Mouse (Mus musculus) liver, embryonic 15.5 days (tissue): Measurements from ENCODE around the gene Exoc3l2. TPM values are rescaled to one million over a fixed set of nuclear protein-coding genes. Genes with fewer than 3 reads are reported as not detected.

Source experiments
- ATAC-seq: fragments of 200-750 bp; cut with Nextera tagmentation; 2 replicates; pipeline ENCODE4 v1.8.0; 2017; ENCODE audit warnings: moderate number of reproducible peaks, mild to moderate bottlenecking, moderate library complexity; ENCODE audit not compliant: insufficient read depth
- H3K27ac ChIP-seq: fragments of 300-500 bp; sonication (generic); replicated peaks from 2 replicates; pipeline ENCODE4 v1.5.1; 2015; ENCODE audit warnings: mild to moderate bottlenecking, inconsistent platforms
- H3K27me3 ChIP-seq: fragments of 300-500 bp; sonication (generic); 2 replicates; pipeline ENCODE4 v1.6.1; 2015; ENCODE audit warnings: mild to moderate bottlenecking, inconsistent platforms
- H3K36me3 ChIP-seq: fragments of 300-500 bp; sonication (generic); replicated peaks from 2 replicates; pipeline ENCODE4 v1.6.1; 2015; ENCODE audit warnings: moderate library complexity, mild to moderate bottlenecking, inconsistent platforms
- H3K4me1 ChIP-seq: fragments of 300-500 bp; sonication (generic); replicated peaks from 2 replicates; pipeline ENCODE4 v1.6.1; 2015; ENCODE audit warnings: inconsistent platforms
- H3K4me2 ChIP-seq: fragments of 300-500 bp; sonication (generic); 2 replicates; pipeline ENCODE4 v1.6.1; 2015; ENCODE audit warnings: moderate library complexity, mild to moderate bottlenecking, inconsistent platforms
- H3K4me3 ChIP-seq: fragments of 300-500 bp; sonication (generic); replicated peaks from 2 replicates; pipeline ENCODE4 v1.5.1; 2015; ENCODE audit warnings: mild to moderate bottlenecking, inconsistent platforms
- H3K9ac ChIP-seq: fragments of 300-500 bp; sonication (generic); 2 replicates; pipeline ENCODE4 v1.6.1; 2015; ENCODE audit warnings: moderate library complexity, mild to moderate bottlenecking, inconsistent platforms
- H3K9me3 ChIP-seq: fragments of 300-500 bp; sonication (generic); replicated peaks from 2 replicates; pipeline ENCODE4 v1.6.1; 2016; ENCODE audit warnings: inconsistent platforms
- WGBS: fragments of 180-500 bp; shearing (Covaris S2); methylation state at CpG from one replicate; pipeline ENCODE4 v1.1.7; 2015; ENCODE audit warnings: mixed read lengths; ENCODE audit not compliant: insufficient replicate concordance; 5-methylcytosine and 5-hydroxymethylcytosine counted together
- polyA plus RNA-seq: library from polyadenylated mRNA; unstranded; fragments of >200 nt; fragmentation: Nextera tagmentation; extraction: Ambion mirVana; gene quantifications from 2 replicates; pipeline ENCODE4 v1.2.1, GENCODE M21; 2015

Exoc3l2 gene
- polyA plus RNA-seq, 1 experiment from 2014 or later = 0.85 TPM

- no peak overlapping the region for H3K4me2 ChIP-seq
- H3K36me3 ChIP-seq = no peaks in the 10 kb centered on the region
- peaks cover 66% of the 10 kb centered on the region for H3K27me3 ChIP-seq
- H3K4me1 ChIP-seq = peaks cover 15% of the 10 kb centered on the region
- 23% methylated on average over 6 of the region's 6 CpGs for WGBS
- H3K9me3 ChIP-seq = no peaks in the 10 kb centered on the region
- no peak for ATAC-seq
- H3K27ac ChIP-seq = no peak overlapping the region
- no peak overlapping the region for H3K4me3 ChIP-seq
- no peak overlapping the region for H3K9ac ChIP-seq
Measured at GRCm38 (mm10) chr7:19467638-19468037, 4.5 kb downstream of the Exoc3l2 start.

GRCm38 (mm10) chr7:19468279-19468678 is 5.1 kb downstream of the Exoc3l2 start:
- H3K9me3 ChIP-seq = no peaks in the 10 kb centered on the region
- no peak overlapping the region for H3K27ac ChIP-seq
- WGBS = 47% methylated on average over 12 of the region's 12 CpGs
- H3K4me2 ChIP-seq = no peak overlapping the region
- no peaks in the 10 kb centered on the region for H3K36me3 ChIP-seq
- no peak for ATAC-seq
- no peak overlapping the region for H3K4me3 ChIP-seq
- H3K4me1 ChIP-seq = peaks cover 11% of the 10 kb centered on the region
- H3K9ac ChIP-seq = no peak overlapping the region
- H3K27me3 ChIP-seq = peaks cover 67% of the 10 kb centered on the region

GRCm38 (mm10) chr7:19469404-19469803 is 6.3 kb downstream of the Exoc3l2 start:
- H3K27me3 ChIP-seq = peaks cover 67% of the 10 kb centered on the region
- H3K4me3 ChIP-seq = no peak overlapping the region
- H3K36me3 ChIP-seq = no peaks in the 10 kb centered on the region
- WGBS = 67% methylated on average over 23 of the region's 23 CpGs
- no peak for ATAC-seq
- no peak overlapping the region for H3K4me2 ChIP-seq
- H3K4me1 ChIP-seq = peaks cover 13% of the 10 kb centered on the region
- no peak overlapping the region for H3K9ac ChIP-seq
- H3K9me3 ChIP-seq = no peaks in the 10 kb centered on the region
- no peak overlapping the region for H3K27ac ChIP-seq

GRCm38 (mm10) chr7:19470308-19470707 is 7.2 kb downstream of the Exoc3l2 start:
- Histone ChIP-seq H3K36me3 (no peaks in the 10 kb centered on the region), H3K9me3 (no peaks in the 10 kb centered on the region), H3K27ac (no peak overlapping the region), H3K9ac (no peak overlapping the region), H3K4me2 (no peak overlapping the region), H3K27me3 (peaks cover 67% of the 10 kb centered on the region), H3K4me1 (peaks cover 11% of the 10 kb centered on the region), H3K4me3 (no peak overlapping the region)
- no peak for ATAC-seq
- 51% methylated on average over 14 of the region's 14 CpGs for WGBS

GRCm38 (mm10) chr7:19472403-19472802 is 9.3 kb downstream of the Exoc3l2 start:
- Histone ChIP-seq H3K4me2 (peak overlapping the region; percentile 65), H3K9me3 (no peaks in the 10 kb centered on the region), H3K4me1 (peaks cover 11% of the 10 kb centered on the region), H3K36me3 (no peaks in the 10 kb centered on the region), H3K27ac (peak overlapping the region; percentile 55), H3K9ac (no peak overlapping the region), H3K27me3 (peaks cover 64% of the 10 kb centered on the region), H3K4me3 (no peak overlapping the region)
- peak; percentile 29; the same call in 1 of the 2 replicates for ATAC-seq
- 11% methylated on average over 4 of the region's 4 CpGs for WGBS

GRCm38 (mm10) chr7:19473875-19474443 is 10.8 kb downstream of the Exoc3l2 start:
- Histone ChIP-seq H3K27me3 (peaks cover 64% of the 10 kb centered on the region), H3K4me1 (peaks cover 3% of the 10 kb centered on the region), H3K36me3 (no peaks in the 10 kb centered on the region), H3K4me2 (peak overlapping the region; percentile 65), H3K9me3 (no peaks in the 10 kb centered on the region), H3K9ac (no peak overlapping the region), H3K4me3 (peak overlapping the region; percentile 51), H3K27ac (peak overlapping the region; percentile 55)
- ATAC-seq = peak; percentile 35
- WGBS = 2% methylated on average over 89 of the region's 89 CpGs

- Histone ChIP-seq H3K4me2 (no peak overlapping the region), H3K9me3 (no peaks in the 10 kb centered on the region), H3K36me3 (no peaks in the 10 kb centered on the region), H3K9ac (no peak overlapping the region), H3K4me3 (no peak overlapping the region), H3K27me3 (peaks cover 42% of the 10 kb centered on the region), H3K27ac (no peak overlapping the region), H3K4me1 (peaks cover 3% of the 10 kb centered on the region)
- ATAC-seq = no peak; the same call in 1 of the 2 replicates
- WGBS = 43% methylated on average over 2 of the region's 2 CpGs
Measured at GRCm38 (mm10) chr7:19477084-19477483, 14.0 kb downstream of the Exoc3l2 start.

- Histone ChIP-seq H3K27me3 (peaks cover 35% of the 10 kb centered on the region), H3K4me3 (no peak overlapping the region), H3K4me2 (no peak overlapping the region), H3K36me3 (no peaks in the 10 kb centered on the region), H3K9me3 (no peaks in the 10 kb centered on the region), H3K4me1 (peaks cover 3% of the 10 kb centered on the region), H3K27ac (no peak overlapping the region), H3K9ac (no peak overlapping the region)
- 26% methylated on average over 14 of the region's 14 CpGs for WGBS
- ATAC-seq = no peak
Measured at GRCm38 (mm10) chr7:19477624-19478384, 14.7 kb downstream of the Exoc3l2 start.

GRCm38 (mm10) chr7:19483281-19483680 is 20.1 kb downstream of the Exoc3l2 start:
- 73% methylated on average over 8 of the region's 8 CpGs for WGBS
- 0 out of 2 replicates have a peak, but pooled peaks cover 2% of the 10 kb centered on the region for H3K27me3 ChIP-seq

GRCm38 (mm10) chr7:19485488-19485887 is 22.4 kb downstream of the Exoc3l2 start:
- ATAC-seq = no peak
- Histone ChIP-seq H3K36me3 (no peaks in the 10 kb centered on the region), H3K4me2 (no peak overlapping the region), H3K9me3 (no peaks in the 10 kb centered on the region), H3K9ac (no peak overlapping the region), H3K4me3 (no peak overlapping the region), H3K4me1 (no peaks in the 10 kb centered on the region), H3K27me3 (peaks cover 19% of the 10 kb centered on the region), H3K27ac (no peak overlapping the region)
- WGBS = 78% methylated on average over 1 of the region's 1 CpGs

More at GRCm38 (mm10) chr7:19483281-19483680, 20.1 kb downstream of the Exoc3l2 start:
- no peaks in the 10 kb centered on the region for H3K4me1 ChIP-seq
- no peaks in the 10 kb centered on the region for H3K9me3 ChIP-seq
- no peak overlapping the region for H3K4me2 ChIP-seq
- H3K4me3 ChIP-seq = no peak overlapping the region
- no peaks in the 10 kb centered on the region for H3K36me3 ChIP-seq
- H3K27ac ChIP-seq = no peak overlapping the region
- no peak overlapping the region for H3K9ac ChIP-seq
- no peak for ATAC-seq

- no peaks in the 10 kb centered on the region for H3K9me3 ChIP-seq
- no peaks in the 10 kb centered on the region for H3K36me3 ChIP-seq
- no peak overlapping the region for H3K4me2 ChIP-seq
- WGBS = 36% methylated on average over 7 of the region's 7 CpGs
- H3K4me3 ChIP-seq = no peak overlapping the region
- H3K9ac ChIP-seq = no peak overlapping the region
- H3K27ac ChIP-seq = no peak overlapping the region
- no peak for ATAC-seq
- 0 out of 2 replicates have a peak, but pooled peaks cover under 1% of the 10 kb centered on the region for H3K4me1 ChIP-seq
- peaks cover 23% of the 10 kb centered on the region for H3K27me3 ChIP-seq
Measured at GRCm38 (mm10) chr7:19486549-19486948, 23.4 kb downstream of the Exoc3l2 start.
